Mouse (Mus musculus): ENCODE measurements around the gene Slc44a5. TPM values are rescaled to one million over a fixed set of nuclear protein-coding genes. Genes with fewer than 3 reads are reported as not detected.
"Not testable (repeated sequence)": the region's sequence is repeated elsewhere in the genome, so short reads cannot be mapped to it uniquely, and the experiment has no call there.

Gene Slc44a5
- total RNA-seq, 2 experiments from 2014 or later = 0.16 TPM; not detected in 1

DNA sequence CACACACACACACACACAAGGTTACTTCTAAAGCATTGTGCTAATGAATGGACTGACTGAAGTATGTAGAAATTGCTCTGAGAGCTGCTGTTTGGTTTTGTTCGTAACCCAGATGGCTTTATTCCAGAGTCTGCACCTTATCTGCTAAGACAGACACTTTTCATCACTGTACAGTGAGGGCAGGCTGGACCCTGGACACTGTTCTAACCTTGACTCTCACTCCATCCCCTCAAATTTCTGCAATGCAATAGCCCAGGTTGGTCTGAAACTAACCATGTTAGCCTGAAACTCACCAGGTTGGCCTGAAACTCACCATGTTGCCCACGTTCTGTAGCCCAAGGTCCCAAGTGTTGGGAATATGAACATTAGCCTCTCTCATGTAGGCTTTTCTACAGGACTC is 239.3 kb downstream of the Slc44a5 start:
- no peak for DNase-seq (ENCODE audit: low spot score in 2 of 2)

DNA sequence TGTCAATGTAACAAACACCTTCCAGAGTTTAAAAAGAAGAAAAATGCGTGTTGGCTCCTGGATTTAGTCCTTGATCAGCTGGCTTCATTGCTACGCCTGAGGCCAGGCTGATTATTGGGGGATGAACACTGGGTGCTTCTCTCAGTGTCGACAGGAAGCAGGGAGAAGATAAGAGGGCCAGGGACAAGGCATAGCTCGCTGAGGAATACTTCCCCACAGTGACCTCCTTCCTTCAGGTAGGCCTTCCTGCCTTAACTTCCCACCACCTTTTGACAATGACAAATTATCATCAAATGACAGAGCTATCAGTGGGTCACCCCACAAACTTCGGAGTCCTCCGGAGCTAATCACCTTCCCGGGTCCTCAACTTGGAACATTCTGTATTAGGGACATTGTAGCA is 242.1 kb downstream of the Slc44a5 start:
- no peak for DNase-seq (ENCODE audit: low spot score in 2 of 2)

- DNase-seq (ENCODE audit: low spot score in 2 of 2) = no peak
Measured at GRCm38 (mm10) chr3:154215779-154216178, 242.5 kb downstream of the Slc44a5 start.

DNA sequence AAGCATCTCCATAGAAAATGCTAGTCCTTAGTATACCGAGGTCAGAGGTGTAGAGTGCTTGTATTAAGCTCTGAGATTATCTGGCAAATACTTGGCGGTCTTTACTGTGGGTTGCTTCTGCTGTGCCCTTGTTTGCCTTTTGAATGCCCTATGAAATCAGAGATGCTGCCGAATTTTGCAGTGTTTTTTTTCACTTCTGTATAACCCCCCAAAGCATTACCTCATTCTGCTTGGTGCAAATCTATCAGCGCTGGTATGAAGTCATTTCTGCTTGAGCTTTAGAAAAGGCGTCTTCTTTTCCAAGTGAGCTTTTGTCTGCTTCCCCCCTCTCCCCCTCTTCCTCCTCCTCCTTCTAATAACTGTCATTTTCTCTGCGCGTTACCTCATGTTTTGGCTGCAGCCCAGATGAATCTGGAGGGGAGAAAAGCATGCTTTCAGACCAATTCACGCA is 248.9 kb downstream of the Slc44a5 start:
- no peak for DNase-seq (ENCODE audit: low spot score in 2 of 2)

GRCm38 (mm10) chr3:154222688-154223087 is 249.5 kb downstream of the Slc44a5 start:
- DNase-seq (ENCODE audit: low spot score in 2 of 2) = no peak

GRCm38 (mm10) chr3:154226100-154226752 is 253.0 kb downstream of the Slc44a5 start:
- DNase-seq (ENCODE audit: low spot score in 2 of 2) = peak; percentile 35 to 46

- no peak for DNase-seq (ENCODE audit: low spot score in 2 of 2)
Measured at GRCm38 (mm10) chr3:154244932-154245331, 271.7 kb downstream of the Slc44a5 start.

- no peak for DNase-seq (ENCODE audit: low spot score in 2 of 2)
Measured at GRCm38 (mm10) chr3:154251486-154251885, 278.2 kb downstream of the Slc44a5 start.

- DNase-seq (ENCODE audit: low spot score in 2 of 2) = no peak
Measured at GRCm38 (mm10) chr3:154252219-154252618, 279.0 kb downstream of the Slc44a5 start.

DNA sequence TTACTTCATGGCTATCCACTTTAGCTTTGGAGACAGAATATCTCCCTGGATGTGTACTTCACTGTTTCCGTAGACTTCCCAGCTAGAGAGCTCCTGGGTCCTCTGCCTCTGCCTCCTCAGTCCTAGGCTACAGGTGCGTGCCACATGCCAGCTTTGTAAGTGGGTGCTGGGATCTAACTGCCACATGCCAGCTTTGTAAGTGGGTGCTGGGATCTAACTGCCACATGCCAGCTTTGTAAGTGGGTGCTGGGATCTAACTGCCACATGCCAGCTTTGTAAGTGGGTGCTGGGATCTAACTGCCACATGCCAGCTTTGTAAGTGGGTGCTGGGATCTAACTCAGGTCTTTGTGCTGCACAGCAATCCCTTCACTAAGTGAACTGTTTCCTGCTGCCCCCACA is 281.0 kb downstream of the Slc44a5 start:
- not testable (repeated sequence) for DNase-seq (ENCODE audit: low spot score in 2 of 2)

- DNase-seq (ENCODE audit: low spot score in 2 of 2) = no peak
Measured at GRCm38 (mm10) chr3:154257312-154257711, 284.1 kb downstream of the Slc44a5 start.

DNA sequence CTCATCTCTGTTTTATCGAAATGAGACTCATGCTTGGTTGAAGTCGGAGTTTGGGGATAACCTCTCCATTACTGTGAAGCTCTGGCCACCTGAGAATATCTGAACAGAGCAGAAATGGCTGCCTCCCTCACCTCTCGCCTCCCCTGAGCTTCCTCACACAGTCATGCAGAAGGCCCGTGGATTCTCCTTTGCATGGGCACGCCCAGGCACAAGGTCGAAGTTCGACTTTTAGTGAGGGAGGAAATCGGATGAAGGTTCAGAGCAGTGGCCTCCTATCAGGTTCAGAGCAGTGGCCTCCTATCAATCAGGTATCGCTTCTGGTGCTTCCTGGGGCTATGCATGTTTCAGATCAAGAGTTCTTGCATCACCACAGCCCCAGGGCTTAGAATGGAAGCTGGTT is 295.1 kb downstream of the Slc44a5 start:
- DNase-seq (ENCODE audit: low spot score in 2 of 2) = no peak

GRCm38 (mm10) chr3:154269757-154270366 is 296.6 kb downstream of the Slc44a5 start:
- DNase-seq (ENCODE audit: low spot score in 2 of 2) = peak; percentile 72 to 76

DNA sequence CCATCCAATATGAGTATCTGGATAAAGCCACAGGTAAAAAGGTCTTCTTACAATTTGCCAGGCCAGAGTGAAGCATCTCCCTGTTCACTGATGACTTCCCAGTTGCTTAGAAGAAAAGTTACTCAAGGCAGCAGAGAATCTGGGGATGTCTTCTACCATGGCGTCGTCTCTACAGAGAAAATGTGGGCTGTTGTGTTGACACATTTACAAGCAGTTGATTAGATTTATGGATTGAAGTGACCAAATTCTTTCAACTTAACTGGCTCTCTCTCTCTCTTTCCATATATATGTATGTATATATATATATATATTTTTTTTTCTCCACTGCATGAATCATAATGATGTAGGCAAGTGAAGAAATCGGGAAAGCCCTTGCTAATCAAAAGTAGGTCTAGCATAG is 301.4 kb downstream of the Slc44a5 start:
- no peak for DNase-seq (ENCODE audit: low spot score in 2 of 2)

GRCm38 (mm10) chr3:154284260-154284659 is 311.0 kb downstream of the Slc44a5 start:
- DNase-seq (ENCODE audit: low spot score in 2 of 2) = no peak

DNA sequence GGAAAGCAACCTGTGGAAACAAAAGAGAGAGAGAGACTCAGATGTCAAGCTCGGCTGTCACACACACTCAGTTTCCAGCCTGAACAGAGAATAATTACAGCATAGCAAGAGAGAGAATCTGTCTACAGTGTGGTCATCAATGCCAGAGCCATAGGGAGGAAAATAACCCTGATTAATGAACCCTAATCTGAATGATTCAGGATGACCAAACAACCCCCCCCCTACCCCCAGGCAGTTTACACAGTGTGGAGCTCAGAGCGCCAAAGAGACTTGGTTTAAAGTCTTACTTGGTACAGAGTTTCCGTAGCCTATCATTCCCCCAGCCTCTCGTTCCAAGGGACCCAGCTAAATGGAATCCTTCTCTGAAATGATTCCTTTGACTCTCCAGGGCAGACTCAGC is 312.1 kb downstream of the Slc44a5 start:
- no peak for DNase-seq (ENCODE audit: low spot score in 2 of 2)

DNA sequence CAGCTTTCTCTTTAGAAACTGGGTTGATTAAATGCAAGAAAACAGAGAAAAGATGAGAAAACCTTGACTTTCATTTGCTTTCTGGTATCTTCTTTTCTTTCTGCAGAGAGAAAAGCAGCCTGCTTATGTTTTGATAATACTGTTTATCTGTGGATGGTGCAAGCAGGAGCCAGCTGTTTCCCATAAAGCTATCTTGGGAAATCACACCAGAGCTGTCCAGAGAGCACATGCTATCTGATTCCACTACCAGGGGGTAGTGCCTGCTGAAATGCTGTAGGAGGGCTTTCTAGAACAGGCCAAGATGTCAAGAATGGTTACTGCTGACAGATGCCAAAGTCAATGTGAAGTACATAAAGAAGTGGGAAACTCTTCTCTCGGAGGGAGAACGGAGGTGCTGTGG is 314.0 kb downstream of the Slc44a5 start:
- no peak for DNase-seq (ENCODE audit: low spot score in 2 of 2)

- no peak for DNase-seq (ENCODE audit: low spot score in 2 of 2)
Measured at GRCm38 (mm10) chr3:154288429-154289069, 315.3 kb downstream of the Slc44a5 start.

DNA sequence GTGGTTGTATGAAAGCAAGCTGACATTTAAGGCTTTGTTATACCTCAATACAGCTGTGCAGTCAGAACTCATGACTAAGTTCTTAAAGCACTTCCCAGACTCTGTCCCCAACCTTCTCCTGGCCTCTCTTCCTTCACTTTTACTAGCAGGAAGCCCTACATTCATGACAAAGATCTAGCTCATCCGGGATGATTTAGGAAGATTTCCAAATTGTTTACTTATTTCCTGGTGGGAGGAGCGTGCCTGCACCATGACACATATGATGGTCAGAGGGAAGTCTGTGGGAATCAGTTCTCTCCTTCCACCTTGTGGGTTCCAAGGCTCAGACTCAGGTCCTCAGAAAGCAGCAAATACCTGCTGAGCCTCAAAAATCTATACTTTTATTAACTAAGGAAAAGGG is 317.1 kb downstream of the Slc44a5 start:
- DNase-seq (ENCODE audit: low spot score in 2 of 2) = no peak

- no peak for DNase-seq (ENCODE audit: low spot score in 2 of 2)
Measured at GRCm38 (mm10) chr3:154292126-154292525, 318.9 kb downstream of the Slc44a5 start.

DNA sequence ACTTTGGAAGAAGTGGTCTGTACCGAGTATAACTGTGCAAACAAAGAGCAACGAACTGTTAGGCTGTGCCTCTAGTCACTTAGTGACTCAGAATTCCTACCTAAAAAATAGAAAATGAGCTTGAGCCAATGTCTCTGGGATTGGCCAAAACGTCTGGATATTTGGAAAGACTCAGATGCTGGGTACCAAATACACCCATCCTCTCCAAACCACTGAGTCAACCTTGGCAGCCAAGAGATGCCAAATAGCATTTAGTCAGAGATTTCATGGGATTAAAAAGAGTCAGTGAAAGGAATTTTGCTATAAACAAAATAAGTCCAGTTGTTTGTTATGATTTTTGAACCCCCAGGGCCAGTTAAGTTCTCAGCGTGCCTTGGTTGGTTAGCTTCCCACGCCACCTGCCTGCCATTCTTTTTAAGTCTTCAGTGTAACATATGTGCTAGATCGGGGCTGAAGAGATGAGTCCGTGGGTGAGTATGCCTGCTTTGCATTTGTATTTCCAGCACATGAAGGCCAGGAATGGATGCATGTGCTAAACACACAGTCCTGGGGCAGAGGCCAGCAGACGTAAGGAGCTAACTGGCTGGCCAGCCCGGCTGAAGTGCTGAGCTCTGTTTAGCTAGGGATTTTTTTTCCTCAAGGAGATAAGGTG is 320.7 kb downstream of the Slc44a5 start:
- no peak for DNase-seq (ENCODE audit: low spot score in 2 of 2)
